ENCODE assay signal across 25 mouse cellular contexts in genomic region chr2:104878794-104879193, GRCm38 (mm10). TPM values are rescaled to one million over a fixed set of nuclear protein-coding genes. Genes with fewer than 3 reads are reported as not detected.
"Had no signal": no experiment of that assay in that cellular context is flagged by ENCODE, and none has a peak within 500 bp of the region (broad histone marks: within the 10 kb centered on the region; RNA-seq: fewer than 3 reads in every experiment).

No protein-coding gene starts in this region.

- ATAC-seq: forebrain, embryonic 14.5 days; forebrain, embryonic 15.5 days; forebrain, embryonic 16.5 days; forebrain, postnatal 0 days had no signal

- H3K36me3 ChIP-seq: embryonic facial prominence, embryonic 10.5 days; embryonic facial prominence, embryonic 12.5 days; embryonic facial prominence, embryonic 13.5 days; embryonic facial prominence, embryonic 15.5 days; forebrain, embryonic 10.5 days; forebrain, embryonic 12.5 days; forebrain, embryonic 15.5 days; heart, embryonic 10.5 days had no signal

- H3K4me3 ChIP-seq: embryonic facial prominence, embryonic 10.5 days; embryonic facial prominence, embryonic 12.5 days; embryonic facial prominence, embryonic 13.5 days; embryonic facial prominence, embryonic 15.5 days; erythroblast, embryonic 14.5 days; forebrain, embryonic 10.5 days; forebrain, embryonic 12.5 days; forebrain, embryonic 15.5 days; gastrocnemius, adult 2 months; heart, adult 2 months; heart, embryonic 10.5 days had no signal

- H3K4me1 ChIP-seq: embryonic facial prominence, embryonic 10.5 days; embryonic facial prominence, embryonic 12.5 days; embryonic facial prominence, embryonic 13.5 days; embryonic facial prominence, embryonic 15.5 days; forebrain, embryonic 10.5 days; forebrain, embryonic 12.5 days; forebrain, embryonic 15.5 days; heart, embryonic 10.5 days had no signal

- H3K27me3 ChIP-seq: embryonic facial prominence, embryonic 12.5 days; embryonic facial prominence, embryonic 13.5 days; embryonic facial prominence, embryonic 15.5 days; forebrain, embryonic 12.5 days; forebrain, embryonic 15.5 days had no signal

- DNase-seq: cerebellum, adult 9-10 months; cerebellum, adult 9-11 months; cerebellum, postnatal 25 days; cerebellum, postnatal 36 days; embryo, embryonic 11 days; forebrain, postnatal 0 days; gastrocnemius, adult 2 months; gastrocnemius, postnatal 10 days; gastrocnemius, postnatal 14 days; gastrocnemius, postnatal 25 days; gastrocnemius, postnatal 36 days; heart, adult 11 months; heart, adult 18-20 months; heart, adult 2 months had no signal

- H3K9me3 ChIP-seq: embryonic facial prominence, embryonic 10.5 days; embryonic facial prominence, embryonic 12.5 days; embryonic facial prominence, embryonic 13.5 days; embryonic facial prominence, embryonic 15.5 days; forebrain, embryonic 10.5 days; forebrain, embryonic 12.5 days; forebrain, embryonic 15.5 days; heart, embryonic 10.5 days had no signal

- H3K27ac ChIP-seq: embryonic facial prominence, embryonic 10.5 days; embryonic facial prominence, embryonic 12.5 days; embryonic facial prominence, embryonic 13.5 days; embryonic facial prominence, embryonic 15.5 days; forebrain, embryonic 10.5 days; forebrain, embryonic 12.5 days; forebrain, embryonic 15.5 days; gastrocnemius, adult 2 months; heart, adult 2 months; heart, embryonic 10.5 days had no signal

- H3K4me2 ChIP-seq: embryonic facial prominence, embryonic 12.5 days; embryonic facial prominence, embryonic 13.5 days; embryonic facial prominence, embryonic 15.5 days; forebrain, embryonic 12.5 days; forebrain, embryonic 15.5 days had no signal

- H3K9ac ChIP-seq: embryonic facial prominence, embryonic 12.5 days; embryonic facial prominence, embryonic 13.5 days; embryonic facial prominence, embryonic 15.5 days; forebrain, embryonic 12.5 days; forebrain, embryonic 15.5 days; forebrain, postnatal 0 days had no signal

RNA-seq across cellular contexts. Expression of gene Ccdc73, which starts 11.2 kb away (rescaled TPM):
- polyA plus RNA-seq: erythroblast, embryonic 14.5 days had no signal

RNA-seq across cellular contexts. Expression of gene Prrg4, which starts 29.1 kb away (rescaled TPM):
- polyA plus RNA-seq: erythroblast, embryonic 14.5 days had no signal
